Mouse (Mus musculus) E14TG2a.4 (cell line): ENCODE results near the gene Sema6d.

Experiments
- CTCF ChIP-seq: conservative IDR thresholded peaks from 2 replicates; pipeline ENCODE4 v1.5.1; 2014; ENCODE audit warnings: low read length
- NANOG ChIP-seq: IDR thresholded peaks from 2 replicates; pipeline ENCODE4 v1.6.1; 2014; ENCODE audit warnings: borderline replicate concordance, low read length, mixed read lengths
- POU5F1 ChIP-seq: IDR thresholded peaks from 2 replicates; pipeline ENCODE4 v1.6.1; 2014; ENCODE audit warnings: low read length, borderline replicate concordance

- TF ChIP-seq CTCF (no peak), POU5F1 (no peak), NANOG (no peak)
Observed at GRCm38 (mm10) chr2:124385053-124385452, 295.3 kb downstream of the Sema6d start.
